Mouse (Mus musculus): ENCODE results near the gene Srp9.

DNA sequence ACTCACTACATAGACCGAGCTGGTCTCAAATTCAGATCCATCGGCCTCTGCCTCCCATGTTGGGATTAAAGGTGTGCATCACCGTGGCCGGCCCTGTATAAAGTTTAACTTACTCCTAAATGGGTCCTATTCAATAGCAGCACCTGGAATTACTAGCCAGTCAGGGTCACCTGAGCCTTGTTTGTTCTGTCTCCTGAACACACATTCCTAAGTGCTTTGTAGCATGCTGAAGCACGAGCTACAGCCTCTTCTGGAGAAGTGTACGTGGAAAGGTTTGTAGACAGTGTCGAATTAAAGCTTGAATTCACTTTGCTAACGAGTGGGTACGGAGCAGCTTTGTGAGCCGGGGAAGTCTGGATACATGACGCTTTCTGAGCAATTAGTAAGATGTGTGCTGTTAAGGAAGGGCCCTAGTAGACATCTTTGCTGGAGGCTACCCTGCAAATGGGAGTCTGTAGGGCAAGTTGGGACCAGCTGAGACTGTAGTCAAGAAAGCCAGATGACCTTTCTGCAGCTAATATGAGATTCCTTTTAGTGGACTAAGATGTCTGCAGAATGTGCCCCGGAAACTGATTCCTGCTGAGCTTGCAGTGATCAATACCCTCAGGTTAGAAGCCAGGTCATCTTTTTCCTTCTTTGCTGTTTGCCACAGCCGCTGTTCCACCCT lies 32.7 kb upstream of the Srp9 start:
- TF ChIP-seq GATA1 (IDR thresholded peaks at IDR 0.05; ENCODE audit: low read length) = no peak
- TF ChIP-seq TAL1 (IDR thresholded peaks at IDR 0.05; ENCODE audit: low read length) = no peak
